Mouse (Mus musculus) layer of hippocampus, adult 9-10 months (tissue): Measurements from ENCODE around the gene Osbpl3.

ENCODE experiments used
- DNase-seq: peaks from one replicate; pipeline ENCODE4 v3.0.0; 2022; ENCODE audit warnings: low spot score

Osbpl3 gene

GRCm38 (mm10) chr6:50279642-50280041 is 176.4 kb downstream of the Osbpl3 start:
- no peak for DNase-seq

- DNase-seq: no peak
These were observed 182.1 kb downstream of the Osbpl3 start for GRCm38 (mm10) chr6:50273947-50274346.

- no peak for DNase-seq
These were observed 182.6 kb downstream of the Osbpl3 start for GRCm38 (mm10) chr6:50273416-50273815.

GRCm38 (mm10) chr6:50263670-50264069 is 192.3 kb downstream of the Osbpl3 start, which contains the start of gene Gsdme:
TSS of gene Gsdme (minus strand) at chr6:50263862.
- DNase-seq: no peak

- no peak for DNase-seq
These were observed 193.7 kb downstream of the Osbpl3 start for GRCm38 (mm10) chr6:50262310-50262709.

- no peak for DNase-seq
These were observed 194.1 kb downstream of the Osbpl3 start for GRCm38 (mm10) chr6:50261922-50262261.

GRCm38 (mm10) chr6:50261201-50261921 is 194.6 kb downstream of the Osbpl3 start:
- peak; percentile 55 for DNase-seq

- DNase-seq: no peak
These were observed 200.6 kb downstream of the Osbpl3 start for GRCm38 (mm10) chr6:50255356-50255755.

- DNase-seq: no peak
These were observed 201.2 kb downstream of the Osbpl3 start for GRCm38 (mm10) chr6:50254723-50255184.

GRCm38 (mm10) chr6:50252690-50253089 is 203.3 kb downstream of the Osbpl3 start:
- no peak for DNase-seq

- no peak for DNase-seq
These were observed 208.2 kb downstream of the Osbpl3 start for GRCm38 (mm10) chr6:50247791-50248190.

- no peak for DNase-seq
These were observed 208.6 kb downstream of the Osbpl3 start for GRCm38 (mm10) chr6:50247356-50247755.

GRCm38 (mm10) chr6:50244967-50245366 is 211.0 kb downstream of the Osbpl3 start:
- DNase-seq: no peak

- no peak for DNase-seq
These were observed 211.9 kb downstream of the Osbpl3 start for GRCm38 (mm10) chr6:50244126-50244525.
